Mouse (Mus musculus) CH12.LX (cell line): ENCODE measurements around the gene Mterf4.

Source experiments
- CHD1 ChIP-seq: IDR thresholded peaks from 2 replicates; pipeline ENCODE4 v1.6.1; 2012; ENCODE audit warnings: low read depth, low read length, improper control_type of control experiment, inconsistent platforms
- CHD2 ChIP-seq: IDR thresholded peaks from 2 replicates; pipeline ENCODE4 v1.6.1; 2011; ENCODE audit warnings: low read length, improper control_type of control experiment
- CTCF ChIP-seq, 2 experiments: IDR thresholded peaks in 1 of 2; conservative IDR thresholded peaks in 1 of 2; 2 replicates each; pipeline ENCODE4 v1.5.1; 2011 to 2012; ENCODE audit warnings: low read depth in 2 of 2, low read length in 2 of 2, improper control_type of control experiment in 1 of 2, inconsistent platforms in 1 of 2, mild to moderate bottlenecking in 1 of 2, moderate library complexity in 1 of 2
- EP300 ChIP-seq: IDR thresholded peaks from 2 replicates; pipeline ENCODE4 v1.6.1; 2011; ENCODE audit warnings: low read length, improper control_type of control experiment
- JUN ChIP-seq: IDR thresholded peaks from 2 replicates; pipeline ENCODE4 v1.6.1; 2011; ENCODE audit warnings: low read depth, mild to moderate bottlenecking, low read length, improper control_type of control experiment, moderate library complexity; ENCODE audit not compliant: insufficient read depth
- JUND ChIP-seq: conservative IDR thresholded peaks from 2 replicates; pipeline ENCODE4 v1.6.1; 2011; ENCODE audit warnings: low read depth, low read length, improper control_type of control experiment
- MYC ChIP-seq: IDR thresholded peaks from 2 replicates; pipeline ENCODE4 v1.6.1; 2011; ENCODE audit warnings: low read depth, mild to moderate bottlenecking, improper control_type of control experiment, low read length
- POLR2A ChIP-seq: IDR thresholded peaks from 2 replicates; pipeline ENCODE4 v1.6.1; 2011; ENCODE audit warnings: low read depth, mild to moderate bottlenecking, improper control_type of control experiment, low read length
- POLR2AphosphoS2 ChIP-seq: IDR thresholded peaks from 2 replicates; pipeline ENCODE4 v1.6.1; 2011; ENCODE audit warnings: low read depth, low read length, improper control_type of control experiment
- SMC3 ChIP-seq: IDR thresholded peaks from 2 replicates; pipeline ENCODE4 v1.6.1; 2011; ENCODE audit warnings: low read depth, low read length, improper control_type of control experiment
- TCF12 ChIP-seq: IDR thresholded peaks from 2 replicates; pipeline ENCODE4 v1.6.1; 2014; ENCODE audit warnings: low read depth, mild to moderate bottlenecking, inconsistent platforms, low read length, improper control_type of control experiment
- UBTF ChIP-seq: IDR thresholded peaks from 2 replicates; pipeline ENCODE4 v1.6.1; 2012; ENCODE audit warnings: low read depth, mild to moderate bottlenecking, inconsistent platforms, low read length, improper control_type of control experiment, moderate library complexity
- USF1 ChIP-seq: IDR thresholded peaks from 2 replicates; pipeline ENCODE4 v1.6.1; 2014; ENCODE audit warnings: low read depth, mild to moderate bottlenecking, inconsistent platforms, low read length, improper control_type of control experiment
- ZC3H11A ChIP-seq: IDR thresholded peaks from 2 replicates; pipeline ENCODE4 v1.6.1; 2012; ENCODE audit warnings: low read depth, mild to moderate bottlenecking, inconsistent platforms, low read length, improper control_type of control experiment

DNA sequence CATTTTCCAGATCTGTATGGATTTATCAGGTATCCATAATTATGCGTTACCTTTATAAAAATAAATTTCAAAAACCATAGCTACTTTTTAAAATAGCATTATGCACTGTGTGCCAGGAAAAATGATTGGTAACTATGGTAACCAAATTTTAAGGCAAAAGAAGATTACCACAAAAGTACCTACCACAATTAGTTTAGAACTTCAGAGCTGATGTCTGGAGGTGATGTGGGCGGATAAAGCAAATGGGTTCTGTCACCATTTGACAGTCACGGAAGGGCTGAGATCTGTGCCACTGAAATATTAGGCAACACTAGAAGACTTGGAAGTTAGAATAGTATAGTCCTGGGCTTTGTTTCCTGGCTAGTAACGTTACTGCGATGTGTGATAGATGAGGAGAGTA is 41.5 kb upstream of the Mterf4 start:
- no peak for TF ChIP-seq ZC3H11A
- no peak for TF ChIP-seq SMC3
- TF ChIP-seq EP300 = no peak
- no peak for TF ChIP-seq POLR2A
- TF ChIP-seq TCF12 = no peak
- TF ChIP-seq CHD1 = no peak
- TF ChIP-seq CTCF (conservative IDR thresholded peaks at IDR 0.05 in 1 of 2, IDR thresholded peaks at IDR 0.05 in 1 of 2; ENCODE audit: low read depth in 2 of 2, low read length in 2 of 2) = no peak
- no peak for TF ChIP-seq MYC
- no peak for TF ChIP-seq UBTF
- TF ChIP-seq POLR2AphosphoS2 = no peak
- TF ChIP-seq JUN = no peak
- TF ChIP-seq USF1 = no peak
- TF ChIP-seq JUND = no peak
- no peak for TF ChIP-seq CHD2
